Mouse (Mus musculus): ENCODE measurements at regions not wholly inside any gene's neighbourhood (a gene's known extent, or its start where the extent isn't known, plus 50 kb on each side); places are given as distances from the start of the nearest gene placed in this dataset.

DNA sequence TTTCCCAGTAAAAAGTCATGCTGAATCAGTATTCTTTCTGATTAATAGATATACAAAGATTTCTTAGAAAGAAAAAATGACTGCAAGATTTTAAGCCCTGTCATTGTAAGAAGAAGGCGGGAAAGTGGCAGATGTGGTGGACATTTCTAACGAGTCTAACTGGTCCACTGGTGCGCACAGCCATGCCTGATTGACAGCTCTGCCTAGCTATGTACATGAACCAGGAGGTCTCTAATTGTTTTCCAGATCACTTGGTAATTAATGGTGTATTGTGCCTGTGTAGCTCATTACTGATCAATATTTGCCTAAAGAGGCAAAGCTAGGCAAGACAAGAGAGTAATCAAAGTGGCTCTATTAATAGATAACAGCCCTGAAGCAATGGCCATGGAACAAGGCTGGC lies 227.5 kb upstream of the Ndst3 start:
- no peak for ATAC-seq
- H3K4me1 ChIP-seq (ENCODE audit: insufficient read depth) = no peaks in the 10 kb centered on the region
- H3K36me3 ChIP-seq (ENCODE audit: insufficient read depth) = no peaks in the 10 kb centered on the region
- no peak overlapping the region for H3K27ac ChIP-seq (ENCODE audit: low read depth, low read length)
- no peak overlapping the region for H3K4me3 ChIP-seq (ENCODE audit: low read depth, low read length)
- TF ChIP-seq CTCF (IDR thresholded peaks at IDR 0.05; ENCODE audit: low read depth) = no peak
- no peaks in the 10 kb centered on the region for H3K27me3 ChIP-seq (ENCODE audit: insufficient read depth, low read length)
- H3K9me3 ChIP-seq (ENCODE audit: low read length) = no peaks in the 10 kb centered on the region
- no peak overlapping the region for H3K4me2 ChIP-seq (ENCODE audit: low read depth)
- no peak overlapping the region for H3K9ac ChIP-seq
- WGBS = 43% methylated on average over 3 of the region's 3 CpGs
- DNase-seq = no peak

DNA sequence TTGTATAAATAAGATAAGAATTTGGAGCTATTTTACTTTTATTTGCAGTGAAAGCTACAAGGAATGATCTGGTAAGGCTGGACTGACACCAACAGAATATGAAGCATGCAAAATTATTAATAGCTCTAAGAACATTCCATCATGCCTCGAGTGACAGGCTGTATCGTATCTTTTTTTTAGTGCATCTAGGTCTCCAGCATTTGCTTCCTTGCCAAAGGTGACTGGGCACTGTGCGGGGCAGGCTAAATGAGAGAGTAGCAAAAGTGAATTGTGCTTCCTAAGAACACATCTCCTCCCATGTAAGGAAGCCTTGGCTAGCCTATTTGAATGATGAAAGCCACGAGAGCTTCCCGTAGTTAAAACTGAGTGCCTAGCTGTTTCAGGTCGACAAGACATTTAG lies 261.5 kb upstream of the Ndst3 start:
- Histone ChIP-seq H3K4me1 (ENCODE audit: insufficient read depth) (no peaks in the 10 kb centered on the region), H3K36me3 (ENCODE audit: insufficient read depth) (no peaks in the 10 kb centered on the region), H3K9me3 (ENCODE audit: low read length) (no peaks in the 10 kb centered on the region), H3K4me3 (ENCODE audit: low read depth, low read length) (no peak overlapping the region), H3K27ac (ENCODE audit: low read depth, low read length) (no peak overlapping the region), H3K27me3 (ENCODE audit: insufficient read depth, low read length) (no peaks in the 10 kb centered on the region), H3K9ac (no peak overlapping the region), H3K4me2 (ENCODE audit: low read depth) (no peak overlapping the region)
- ATAC-seq (no peak), DNase-seq (no peak)
- 84% methylated on average over 6 of the region's 6 CpGs for WGBS
- TF ChIP-seq CTCF (IDR thresholded peaks at IDR 0.05; ENCODE audit: low read depth) = no peak

- DNase-seq (no peak), ATAC-seq (no peak)
- H3K27ac ChIP-seq (ENCODE audit: low read depth, low read length) = no peak overlapping the region
- H3K4me3 ChIP-seq (ENCODE audit: low read depth, low read length) = no peak overlapping the region
- TF ChIP-seq CTCF (IDR thresholded peaks at IDR 0.05; ENCODE audit: low read depth) = no peak
- H3K36me3 ChIP-seq (ENCODE audit: insufficient read depth) = no peaks in the 10 kb centered on the region
- no peak overlapping the region for H3K4me2 ChIP-seq (ENCODE audit: low read depth)
- no peaks in the 10 kb centered on the region for H3K4me1 ChIP-seq (ENCODE audit: insufficient read depth)
- no peaks in the 10 kb centered on the region for H3K27me3 ChIP-seq (ENCODE audit: insufficient read depth, low read length)
- H3K9me3 ChIP-seq (ENCODE audit: low read length) = no peaks in the 10 kb centered on the region
- 65% methylated on average over 3 of the region's 3 CpGs for WGBS
- no peak overlapping the region for H3K9ac ChIP-seq
Observed at GRCm38 (mm10) chr3:123967373-123967772, 276.7 kb upstream of the Ndst3 start.

DNA sequence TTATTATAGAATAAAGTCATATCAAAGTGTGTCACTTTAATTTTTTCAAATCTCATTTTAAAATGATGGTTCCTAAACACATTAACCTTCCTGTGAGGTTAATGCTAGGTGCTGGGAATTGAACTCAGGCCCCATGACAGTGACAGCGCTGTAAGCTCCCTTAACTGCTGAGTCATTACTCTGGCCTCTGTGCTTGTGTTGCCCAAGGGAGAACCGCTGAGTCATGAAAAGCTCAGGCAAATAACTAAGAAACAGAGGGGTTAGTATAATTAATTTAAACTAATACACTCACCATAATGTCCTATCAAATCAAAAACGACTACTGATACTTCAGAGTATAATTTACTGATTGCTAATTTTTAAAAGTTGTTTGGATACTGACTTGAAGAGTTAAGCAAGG lies 281.7 kb upstream of the Ndst3 start:
- no peak for TF ChIP-seq CTCF (IDR thresholded peaks at IDR 0.05; ENCODE audit: low read depth)
- H3K9me3 ChIP-seq (ENCODE audit: low read length) = no peaks in the 10 kb centered on the region
- H3K27me3 ChIP-seq (ENCODE audit: insufficient read depth, low read length) = no peaks in the 10 kb centered on the region
- 93% methylated on average over 3 of the region's 3 CpGs for WGBS
- no peak overlapping the region for H3K4me3 ChIP-seq (ENCODE audit: low read depth, low read length)
- no peak overlapping the region for H3K9ac ChIP-seq
- DNase-seq = no peak
- H3K4me2 ChIP-seq (ENCODE audit: low read depth) = no peak overlapping the region
- no peaks in the 10 kb centered on the region for H3K36me3 ChIP-seq (ENCODE audit: insufficient read depth)
- H3K27ac ChIP-seq (ENCODE audit: low read depth, low read length) = no peak overlapping the region
- ATAC-seq = no peak
- H3K4me1 ChIP-seq (ENCODE audit: insufficient read depth) = no peaks in the 10 kb centered on the region

- TF ChIP-seq CTCF (IDR thresholded peaks at IDR 0.05; ENCODE audit: low read depth) = no peak
- Histone ChIP-seq H3K36me3 (ENCODE audit: insufficient read depth) (no peaks in the 10 kb centered on the region), H3K4me3 (ENCODE audit: low read depth, low read length) (no peak overlapping the region), H3K27me3 (ENCODE audit: insufficient read depth, low read length) (no peaks in the 10 kb centered on the region), H3K9ac (no peak overlapping the region), H3K27ac (ENCODE audit: low read depth, low read length) (no peak overlapping the region), H3K4me2 (ENCODE audit: low read depth) (no peak overlapping the region), H3K4me1 (ENCODE audit: insufficient read depth) (no peaks in the 10 kb centered on the region), H3K9me3 (ENCODE audit: low read length) (no peaks in the 10 kb centered on the region)
- 62% methylated on average over 16 of the region's 16 CpGs for WGBS
- ATAC-seq (no peak), DNase-seq (peak; percentile 21)
Observed at GRCm38 (mm10) chr3:123973806-123974576, 283.3 kb upstream of the Ndst3 start.

- H3K9ac ChIP-seq = no peak overlapping the region
- H3K4me2 ChIP-seq (ENCODE audit: low read depth) = no peak overlapping the region
- H3K4me1 ChIP-seq (ENCODE audit: insufficient read depth) = no peaks in the 10 kb centered on the region
- TF ChIP-seq CTCF (IDR thresholded peaks at IDR 0.05; ENCODE audit: low read depth) = no peak
- H3K27me3 ChIP-seq (ENCODE audit: insufficient read depth, low read length) = no peaks in the 10 kb centered on the region
- no peaks in the 10 kb centered on the region for H3K9me3 ChIP-seq (ENCODE audit: low read length)
- DNase-seq = peak; percentile 11
- ATAC-seq = no peak
- H3K36me3 ChIP-seq (ENCODE audit: insufficient read depth) = no peaks in the 10 kb centered on the region
- 58% methylated on average over 3 of the region's 3 CpGs for WGBS
- no peak overlapping the region for H3K27ac ChIP-seq (ENCODE audit: low read depth, low read length)
- H3K4me3 ChIP-seq (ENCODE audit: low read depth, low read length) = no peak overlapping the region
Observed at GRCm38 (mm10) chr3:123976475-123976874, 285.8 kb upstream of the Ndst3 start.

DNA sequence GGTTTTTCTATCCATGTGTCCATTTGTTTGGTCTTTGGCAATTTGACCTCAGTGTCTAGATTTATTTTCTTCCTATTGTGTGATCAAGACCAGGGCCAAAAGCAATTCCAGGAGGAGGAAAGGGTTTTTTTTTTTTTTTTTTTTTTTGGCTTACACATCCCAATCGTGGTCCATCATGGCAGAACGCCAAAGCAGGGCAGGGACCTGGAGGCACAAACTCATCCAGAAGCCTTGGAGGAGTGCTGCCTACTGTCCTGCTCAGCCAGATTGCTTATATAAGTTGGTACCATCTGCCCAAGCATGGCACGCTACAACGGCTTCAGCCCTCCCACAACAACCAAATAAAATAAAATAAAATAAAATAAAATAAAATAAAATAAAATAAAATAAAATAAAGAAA lies 286.5 kb upstream of the Ndst3 start:
- H3K4me2 ChIP-seq (ENCODE audit: low read depth) = no peak overlapping the region
- no peak overlapping the region for H3K27ac ChIP-seq (ENCODE audit: low read depth, low read length)
- no peak overlapping the region for H3K4me3 ChIP-seq (ENCODE audit: low read depth, low read length)
- 64% methylated on average over 4 of the region's 4 CpGs for WGBS
- no peaks in the 10 kb centered on the region for H3K36me3 ChIP-seq (ENCODE audit: insufficient read depth)
- ATAC-seq (no peak), DNase-seq (no peak)
- H3K9ac ChIP-seq = no peak overlapping the region
- H3K9me3 ChIP-seq (ENCODE audit: low read length) = no peaks in the 10 kb centered on the region
- no peaks in the 10 kb centered on the region for H3K4me1 ChIP-seq (ENCODE audit: insufficient read depth)
- H3K27me3 ChIP-seq (ENCODE audit: insufficient read depth, low read length) = no peaks in the 10 kb centered on the region
- no peak for TF ChIP-seq CTCF (IDR thresholded peaks at IDR 0.05; ENCODE audit: low read depth)
